Mouse (Mus musculus): ENCODE measurements at regions not wholly inside any gene's neighbourhood (a gene's known extent, or its start where the extent isn't known, plus 50 kb on each side); places are given as distances from the start of the nearest gene placed in this dataset.
A peak's percentile ranks its signal among the peaks of the same experiment; 100 is the strongest.

GRCm38 (mm10) chr2:94248948-94249347 lies 91.2 kb upstream of the Hsd17b12 start:
- H3K27me3 ChIP-seq (ENCODE audit: control insufficient read depth, insufficient read depth, low read length, poor library complexity, severe bottlenecking) = peaks cover 4% of the 10 kb centered on the region; the same call in 1 of the 2 replicates
- no peak for DNase-seq (ENCODE audit: low read depth, low spot score)
- no peaks in the 10 kb centered on the region for H3K36me3 ChIP-seq (ENCODE audit: control insufficient read depth, insufficient read depth, low read length, poor library complexity, severe bottlenecking)

- DNase-seq (ENCODE audit: low read depth, low spot score) = no peak
- no peaks in the 10 kb centered on the region for H3K36me3 ChIP-seq (ENCODE audit: control insufficient read depth, insufficient read depth, low read length, poor library complexity, severe bottlenecking)
- 0 out of 2 replicates have a peak, but pooled peaks cover 2% of the 10 kb centered on the region for H3K27me3 ChIP-seq (ENCODE audit: control insufficient read depth, insufficient read depth, low read length, poor library complexity, severe bottlenecking)
Measured at GRCm38 (mm10) chr2:94246851-94247471, 89.2 kb upstream of the Hsd17b12 start.

GRCm38 (mm10) chr2:94246180-94246611 lies 88.4 kb upstream of the Hsd17b12 start:
- no peaks in the 10 kb centered on the region for H3K36me3 ChIP-seq (ENCODE audit: control insufficient read depth, insufficient read depth, low read length, poor library complexity, severe bottlenecking)
- DNase-seq (ENCODE audit: low read depth, low spot score) = no peak
- peaks cover 2% of the 10 kb centered on the region; the same call in 1 of the 2 replicates for H3K27me3 ChIP-seq (ENCODE audit: control insufficient read depth, insufficient read depth, low read length, poor library complexity, severe bottlenecking)

- no peaks in the 10 kb centered on the region for H3K36me3 ChIP-seq (ENCODE audit: control insufficient read depth, insufficient read depth, low read length, poor library complexity, severe bottlenecking)
- H3K27me3 ChIP-seq (ENCODE audit: control insufficient read depth, insufficient read depth, low read length, poor library complexity, severe bottlenecking) = peaks cover 2% of the 10 kb centered on the region; the same call in 1 of the 2 replicates
- DNase-seq (ENCODE audit: low read depth, low spot score) = peak; percentile 48
Measured at GRCm38 (mm10) chr2:94245305-94245959, 87.7 kb upstream of the Hsd17b12 start.

GRCm38 (mm10) chr2:94244140-94244539 lies 86.4 kb upstream of the Hsd17b12 start:
- no peaks in the 10 kb centered on the region for H3K36me3 ChIP-seq (ENCODE audit: control insufficient read depth, insufficient read depth, low read length, poor library complexity, severe bottlenecking)
- H3K27me3 ChIP-seq (ENCODE audit: control insufficient read depth, insufficient read depth, low read length, poor library complexity, severe bottlenecking) = peaks cover 2% of the 10 kb centered on the region; the same call in 1 of the 2 replicates
- DNase-seq (ENCODE audit: low read depth, low spot score) = no peak

- H3K27me3 ChIP-seq (ENCODE audit: control insufficient read depth, insufficient read depth, low read length, poor library complexity, severe bottlenecking) = peaks cover 2% of the 10 kb centered on the region; the same call in 1 of the 2 replicates
- no peaks in the 10 kb centered on the region for H3K36me3 ChIP-seq (ENCODE audit: control insufficient read depth, insufficient read depth, low read length, poor library complexity, severe bottlenecking)
- no peak for DNase-seq (ENCODE audit: low read depth, low spot score)
Measured at GRCm38 (mm10) chr2:94243053-94243916, 85.5 kb upstream of the Hsd17b12 start.

- DNase-seq (ENCODE audit: low read depth, low spot score) = no peak
- Histone ChIP-seq H3K27me3 (ENCODE audit: control insufficient read depth, insufficient read depth, low read length, poor library complexity, severe bottlenecking) (peaks cover 2% of the 10 kb centered on the region; the same call in 1 of the 2 replicates), H3K36me3 (ENCODE audit: control insufficient read depth, insufficient read depth, low read length, poor library complexity, severe bottlenecking) (no peaks in the 10 kb centered on the region)
Measured at GRCm38 (mm10) chr2:94242406-94243052, 84.8 kb upstream of the Hsd17b12 start.

- DNase-seq (ENCODE audit: low read depth, low spot score) = no peak
- Histone ChIP-seq H3K36me3 (ENCODE audit: control insufficient read depth, insufficient read depth, low read length, poor library complexity, severe bottlenecking) (no peaks in the 10 kb centered on the region), H3K27me3 (ENCODE audit: control insufficient read depth, insufficient read depth, low read length, poor library complexity, severe bottlenecking) (peaks cover 2% of the 10 kb centered on the region; the same call in 1 of the 2 replicates)
Measured at GRCm38 (mm10) chr2:94242051-94242397, 84.3 kb upstream of the Hsd17b12 start.

- no peak for DNase-seq (ENCODE audit: low read depth, low spot score)
- Histone ChIP-seq H3K36me3 (ENCODE audit: control insufficient read depth, insufficient read depth, low read length, poor library complexity, severe bottlenecking) (no peaks in the 10 kb centered on the region), H3K27me3 (ENCODE audit: control insufficient read depth, insufficient read depth, low read length, poor library complexity, severe bottlenecking) (peaks cover 2% of the 10 kb centered on the region; the same call in 1 of the 2 replicates)
Measured at GRCm38 (mm10) chr2:94241301-94242050, 83.7 kb upstream of the Hsd17b12 start.

GRCm38 (mm10) chr2:94240411-94240810 lies 82.6 kb upstream of the Hsd17b12 start:
- no peak for DNase-seq (ENCODE audit: low read depth, low spot score)
- Histone ChIP-seq H3K27me3 (ENCODE audit: control insufficient read depth, insufficient read depth, low read length, poor library complexity, severe bottlenecking) (peaks cover 2% of the 10 kb centered on the region; the same call in 1 of the 2 replicates), H3K36me3 (ENCODE audit: control insufficient read depth, insufficient read depth, low read length, poor library complexity, severe bottlenecking) (no peaks in the 10 kb centered on the region)

GRCm38 (mm10) chr2:94239573-94239972 lies 81.8 kb upstream of the Hsd17b12 start:
- no peaks in the 10 kb centered on the region; the same call in 1 of the 2 replicates for H3K27me3 ChIP-seq (ENCODE audit: control insufficient read depth, insufficient read depth, low read length, poor library complexity, severe bottlenecking)
- no peak for DNase-seq (ENCODE audit: low read depth, low spot score)
- H3K36me3 ChIP-seq (ENCODE audit: control insufficient read depth, insufficient read depth, low read length, poor library complexity, severe bottlenecking) = no peaks in the 10 kb centered on the region

GRCm38 (mm10) chr2:94236479-94236878 lies 78.7 kb upstream of the Hsd17b12 start:
- no peak for DNase-seq (ENCODE audit: low read depth, low spot score)
- no peaks in the 10 kb centered on the region for H3K36me3 ChIP-seq (ENCODE audit: control insufficient read depth, insufficient read depth, low read length, poor library complexity, severe bottlenecking)

GRCm38 (mm10) chr2:94233597-94233996 lies 75.8 kb upstream of the Hsd17b12 start:
- H3K36me3 ChIP-seq (ENCODE audit: control insufficient read depth, insufficient read depth, low read length, poor library complexity, severe bottlenecking) = no peaks in the 10 kb centered on the region
- no peaks in the 10 kb centered on the region for H3K27me3 ChIP-seq (ENCODE audit: control insufficient read depth, insufficient read depth, low read length, poor library complexity, severe bottlenecking)
- DNase-seq (ENCODE audit: low read depth, low spot score) = no peak

More at GRCm38 (mm10) chr2:94236479-94236878, 78.7 kb upstream of the Hsd17b12 start:
- H3K27me3 ChIP-seq (ENCODE audit: control insufficient read depth, insufficient read depth, low read length, poor library complexity, severe bottlenecking) = no peaks in the 10 kb centered on the region; the same call in 1 of the 2 replicates

GRCm38 (mm10) chr2:94219421-94219820 lies 61.7 kb upstream of the Hsd17b12 start:
- no peak for DNase-seq (ENCODE audit: low read depth, low spot score)
- Histone ChIP-seq H3K27me3 (ENCODE audit: control insufficient read depth, insufficient read depth, low read length, poor library complexity, severe bottlenecking) (no peaks in the 10 kb centered on the region), H3K36me3 (ENCODE audit: control insufficient read depth, insufficient read depth, low read length, poor library complexity, severe bottlenecking) (no peaks in the 10 kb centered on the region)
